Mouse (Mus musculus) cerebellum, postnatal 25 days (tissue): ENCODE measurements around the gene Wdtc1.

Experiments
- DNase-seq, 2 experiments: peaks; one replicate each; pipeline ENCODE4 v3.0.0; 2021; ENCODE audit warnings: mixed read lengths in 2 of 2

Wdtc1 gene

GRCm38 (mm10) chr4:133247806-133248449 is 105.4 kb downstream of the Wdtc1 start:
- DNase-seq, result no peak

GRCm38 (mm10) chr4:133247072-133247471 is 106.2 kb downstream of the Wdtc1 start:
- no peak for DNase-seq

- DNase-seq, result no peak
Measured at GRCm38 (mm10) chr4:133244289-133244688, 109.0 kb downstream of the Wdtc1 start.

- DNase-seq, result no peak
Measured at GRCm38 (mm10) chr4:133243538-133243937, 109.7 kb downstream of the Wdtc1 start.

GRCm38 (mm10) chr4:133242710-133243109 is 110.6 kb downstream of the Wdtc1 start:
- DNase-seq, result no peak
